Mouse (Mus musculus) forebrain, embryonic 16.5 days (tissue): ENCODE data around the gene Gm20388. TPM values are rescaled to one million over a fixed set of nuclear protein-coding genes. Genes with fewer than 3 reads are reported as not detected.

Experiments used
- ATAC-seq: fragments of 200-750 bp; cut with Nextera tagmentation; 2 replicates; pipeline ENCODE4 v1.8.0; 2017; ENCODE audit warnings: mild to moderate bottlenecking, moderate library complexity
- H3K27ac ChIP-seq: fragments of 300-500 bp; sonication (generic); 2 replicates; pipeline ENCODE4 v1.5.1; 2014; ENCODE audit warnings: low read length, control low read depth
- H3K27me3 ChIP-seq: fragments of 300-500 bp; sonication (generic); replicated peaks from 2 replicates; pipeline ENCODE4 v1.6.1; 2014; ENCODE audit warnings: low read length; ENCODE audit not compliant: control insufficient read depth, insufficient read depth
- H3K36me3 ChIP-seq: fragments of 300-500 bp; sonication (generic); 2 replicates; pipeline ENCODE4 v1.6.1; 2014; ENCODE audit not compliant: control insufficient read depth, insufficient read depth
- H3K4me1 ChIP-seq: fragments of 300-500 bp; sonication (generic); replicated peaks from 2 replicates; pipeline ENCODE4 v1.6.1; 2014; ENCODE audit warnings: low read length; ENCODE audit not compliant: control insufficient read depth, insufficient read depth
- H3K4me2 ChIP-seq: fragments of 300-500 bp; sonication (generic); 2 replicates; pipeline ENCODE4 v1.6.1; 2014; ENCODE audit warnings: mild to moderate bottlenecking, low read length, control low read depth
- H3K4me3 ChIP-seq: fragments of 300-500 bp; sonication (generic); replicated peaks from 2 replicates; pipeline ENCODE4 v1.5.1; 2014; ENCODE audit warnings: mild to moderate bottlenecking, low read length, control low read depth
- H3K9ac ChIP-seq: fragments of 300-500 bp; sonication (generic); replicated peaks from 2 replicates; pipeline ENCODE4 v1.6.1; 2014; ENCODE audit warnings: low read depth, low read length, control low read depth
- H3K9me3 ChIP-seq: fragments of 300-500 bp; sonication (generic); 2 replicates; pipeline ENCODE4 v1.6.1; 2016; ENCODE audit warnings: low read length; ENCODE audit not compliant: control insufficient read depth
- WGBS: fragments of 180-500 bp; shearing (Covaris S2); extraction: QIAGEN DNeasy Blood & Tissue Kit; methylation state at CpG from one replicate; pipeline ENCODE4 v1.1.7; 2014; 5-methylcytosine and 5-hydroxymethylcytosine counted together
- polyA plus RNA-seq: library from polyadenylated mRNA; unstranded; fragments of >200 nt; fragmentation: Nextera tagmentation; extraction: Ambion mirVana; gene quantifications from 2 replicates; pipeline ENCODE4 v1.2.1, GENCODE M21; 2015

Gm20388 gene
- polyA plus RNA-seq, 1 experiment from 2014 or later = 4.7 TPM

GRCm38 (mm10) chr8:120486477-120487376, 576.1 kb downstream of the Gm20388 start:
- Histone ChIP-seq H3K36me3 (no peaks in the 10 kb centered on the region), H3K9ac (peak overlapping the region; percentile 98), H3K27me3 (no peaks in the 10 kb centered on the region), H3K4me1 (peaks cover 56% of the 10 kb centered on the region), H3K4me2 (peak overlapping the region; percentile 95), H3K4me3 (peak overlapping the region; percentile 86), H3K9me3 (no peaks in the 10 kb centered on the region), H3K27ac (peak overlapping the region; percentile 100)
- WGBS = 3% methylated on average over 50 of the region's 50 CpGs
- peak; percentile 26 for ATAC-seq

GRCm38 (mm10) chr8:120487377-120487728, 576.7 kb downstream of the Gm20388 start:
- Histone ChIP-seq H3K27me3 (no peaks in the 10 kb centered on the region), H3K9me3 (no peaks in the 10 kb centered on the region), H3K4me3 (peak overlapping the region; percentile 86), H3K4me2 (peak overlapping the region; percentile 95), H3K4me1 (peaks cover 63% of the 10 kb centered on the region), H3K9ac (peak overlapping the region; percentile 98), H3K27ac (peak overlapping the region; percentile 100), H3K36me3 (no peaks in the 10 kb centered on the region)
- under 1% methylated on average over 32 of the region's 34 CpGs for WGBS
- peak; percentile 21 for ATAC-seq

- peak; percentile 51 for ATAC-seq
- Histone ChIP-seq H3K9me3 (no peaks in the 10 kb centered on the region), H3K4me2 (peak overlapping the region; percentile 95), H3K36me3 (no peaks in the 10 kb centered on the region), H3K27me3 (no peaks in the 10 kb centered on the region), H3K4me1 (peaks cover 68% of the 10 kb centered on the region), H3K27ac (peak overlapping the region; percentile 100), H3K4me3 (peak overlapping the region; percentile 86), H3K9ac (peak overlapping the region; percentile 98)
- WGBS = under 1% methylated on average over 49 of the region's 55 CpGs
These were observed 577.3 kb downstream of the Gm20388 start for GRCm38 (mm10) chr8:120487729-120488510.

DNA sequence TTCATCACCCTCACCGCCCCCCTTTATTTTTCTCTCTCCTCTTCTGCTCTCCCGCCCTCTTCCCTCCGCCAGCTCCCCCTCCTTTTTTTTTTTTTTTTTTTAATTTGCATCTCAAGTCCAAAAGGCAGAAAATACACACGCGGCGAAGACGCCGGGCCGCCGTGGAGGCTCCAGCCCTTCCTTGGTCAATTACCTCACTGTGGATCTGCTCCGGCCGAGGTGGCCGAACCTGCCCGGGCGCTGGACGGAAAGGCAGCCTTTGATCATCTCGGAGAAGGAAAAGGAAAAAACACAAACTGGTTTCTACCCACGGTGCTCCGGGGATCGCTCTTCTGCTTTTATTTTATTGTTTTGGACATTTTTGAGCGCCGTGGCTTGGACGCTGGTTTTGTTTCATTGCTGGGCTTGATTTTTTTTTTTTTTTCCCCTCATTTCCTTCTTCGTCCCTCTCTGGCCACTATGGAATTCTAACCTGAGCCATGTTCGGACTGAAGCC, 578.0 kb downstream of the Gm20388 start:
- Histone ChIP-seq H3K36me3 (no peaks in the 10 kb centered on the region), H3K9ac (peak overlapping the region; percentile 98), H3K4me1 (peaks cover 75% of the 10 kb centered on the region), H3K27ac (peak overlapping the region; percentile 100), H3K4me3 (peak overlapping the region; percentile 86), H3K4me2 (peak overlapping the region; percentile 95), H3K9me3 (no peaks in the 10 kb centered on the region), H3K27me3 (no peaks in the 10 kb centered on the region)
- under 1% methylated on average over 24 of the region's 25 CpGs for WGBS
- ATAC-seq = no peak

GRCm38 (mm10) chr8:120489142-120489754, 578.6 kb downstream of the Gm20388 start:
- Histone ChIP-seq H3K9ac (peak overlapping the region; percentile 98), H3K27ac (peak overlapping the region; percentile 100), H3K27me3 (no peaks in the 10 kb centered on the region), H3K4me2 (peak overlapping the region; percentile 95), H3K9me3 (no peaks in the 10 kb centered on the region), H3K4me3 (peak overlapping the region; percentile 86), H3K4me1 (peaks cover 74% of the 10 kb centered on the region), H3K36me3 (no peaks in the 10 kb centered on the region)
- no peak for ATAC-seq
- WGBS = under 1% methylated on average over 73 of the region's 73 CpGs

GRCm38 (mm10) chr8:120489771-120490281, 579.2 kb downstream of the Gm20388 start:
- 1% methylated on average over 15 of the region's 15 CpGs for WGBS
- H3K4me2 ChIP-seq = peak overlapping the region; percentile 95
- H3K27ac ChIP-seq = peak overlapping the region; percentile 100
- H3K4me3 ChIP-seq = peak overlapping the region; percentile 86
- H3K27me3 ChIP-seq = no peaks in the 10 kb centered on the region
- no peaks in the 10 kb centered on the region for H3K36me3 ChIP-seq
- H3K9me3 ChIP-seq = no peaks in the 10 kb centered on the region
- H3K4me1 ChIP-seq = peaks cover 74% of the 10 kb centered on the region
- ATAC-seq = no peak
- peak overlapping the region; percentile 98 for H3K9ac ChIP-seq

GRCm38 (mm10) chr8:120490354-120491141, 579.9 kb downstream of the Gm20388 start:
- no peak for ATAC-seq
- Histone ChIP-seq H3K27me3 (no peaks in the 10 kb centered on the region), H3K4me2 (peak overlapping the region; percentile 95), H3K27ac (peak overlapping the region; percentile 100), H3K4me3 (peak overlapping the region; percentile 86), H3K9me3 (no peaks in the 10 kb centered on the region), H3K9ac (peak overlapping the region; percentile 98), H3K4me1 (peaks cover 74% of the 10 kb centered on the region), H3K36me3 (no peaks in the 10 kb centered on the region)
- WGBS = 12% methylated on average over 12 of the region's 12 CpGs

GRCm38 (mm10) chr8:120491166-120491793, 580.6 kb downstream of the Gm20388 start:
- Histone ChIP-seq H3K4me3 (peak overlapping the region; percentile 86), H3K27ac (no peak overlapping the region), H3K4me2 (peak overlapping the region; percentile 95), H3K9ac (peak overlapping the region; percentile 98), H3K27me3 (no peaks in the 10 kb centered on the region), H3K4me1 (peaks cover 68% of the 10 kb centered on the region), H3K36me3 (no peaks in the 10 kb centered on the region), H3K9me3 (no peaks in the 10 kb centered on the region)
- 61% methylated on average over 5 of the region's 5 CpGs for WGBS
- no peak for ATAC-seq
